Mouse (Mus musculus) T-helper 1 cell (primary cell): ENCODE measurements at regions not wholly inside any gene's neighbourhood (a gene's known extent, or its start where the extent isn't known, plus 50 kb on each side); places are given as distances from the start of the nearest gene placed in this dataset.
"Not testable (repeated sequence)": the region's sequence is repeated elsewhere in the genome, so short reads cannot be mapped to it uniquely, and the experiment has no call there.

ENCODE experiments used
- in situ Hi-C: fragments of 300-600 bp; cut with MboI, MseI; formaldehyde crosslinking; loops from one replicate; pipeline ENCODE4 v1.15.1; 2025; ENCODE audit warnings: high pct_unique_total_duplicates

GRCm38 (mm10) chr1:157048996-157049395 is 59.5 kb downstream of the Tex35 start:
- in situ Hi-C loops: no loop called here

DNA sequence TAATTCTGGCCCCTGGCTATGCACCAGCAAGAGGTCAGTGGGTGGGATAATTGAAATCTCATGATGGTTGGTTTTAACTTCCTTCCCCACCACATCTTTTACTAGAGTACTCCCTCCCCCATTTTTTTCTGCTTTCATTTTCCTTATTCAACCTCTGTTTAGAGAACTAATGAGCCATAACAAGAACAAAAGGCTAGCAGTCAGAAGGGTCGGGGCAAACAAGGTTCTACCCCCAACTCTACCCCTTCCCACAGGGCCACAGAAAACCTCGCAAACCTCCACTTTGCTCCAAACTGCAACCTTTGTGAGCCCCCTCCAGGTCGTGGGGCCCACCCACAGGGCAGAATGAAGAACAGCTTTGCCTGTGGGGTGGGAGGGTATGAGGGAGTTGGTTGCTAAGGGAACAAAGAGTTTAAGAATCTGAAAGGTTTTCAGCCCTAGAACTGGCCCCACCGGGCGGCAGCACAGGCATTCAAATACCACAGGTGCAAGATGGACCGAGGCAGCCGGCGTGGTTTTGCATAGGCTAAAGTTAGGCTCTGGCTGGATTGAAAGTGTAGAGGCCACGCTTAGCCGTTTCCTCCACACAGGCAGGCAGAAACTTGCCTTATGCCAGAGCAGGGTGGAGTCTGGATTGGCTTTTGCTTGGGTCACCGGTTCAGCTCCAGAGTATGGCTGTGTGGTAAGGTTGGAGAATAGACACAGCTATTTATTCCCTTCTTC is 60.1 kb downstream of the Tex35 start:
- in situ Hi-C loops: no loop called here

DNA sequence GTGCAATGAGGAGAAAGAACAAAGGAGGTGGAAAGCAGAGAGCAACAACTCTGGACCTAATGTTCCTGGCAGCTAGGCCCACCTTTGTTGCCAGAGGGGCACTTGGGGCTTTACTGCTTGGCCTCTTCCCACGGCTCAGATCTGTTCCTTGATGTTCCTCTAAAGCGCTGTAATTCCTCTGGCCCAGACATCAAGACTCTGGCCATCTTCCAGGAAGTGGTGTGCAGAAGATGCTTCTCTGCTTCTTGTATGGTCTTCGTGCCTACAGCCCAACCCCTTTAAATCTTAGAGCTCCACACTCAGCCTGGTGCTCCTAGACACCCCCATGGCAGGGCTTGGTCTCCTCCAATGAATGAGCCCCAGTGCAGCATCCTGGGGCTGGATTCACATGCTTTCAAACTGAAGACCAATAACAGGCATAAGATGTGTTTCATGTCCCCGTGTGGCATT is 60.7 kb downstream of the Tex35 start:
- in situ Hi-C loops: no loop called here

DNA sequence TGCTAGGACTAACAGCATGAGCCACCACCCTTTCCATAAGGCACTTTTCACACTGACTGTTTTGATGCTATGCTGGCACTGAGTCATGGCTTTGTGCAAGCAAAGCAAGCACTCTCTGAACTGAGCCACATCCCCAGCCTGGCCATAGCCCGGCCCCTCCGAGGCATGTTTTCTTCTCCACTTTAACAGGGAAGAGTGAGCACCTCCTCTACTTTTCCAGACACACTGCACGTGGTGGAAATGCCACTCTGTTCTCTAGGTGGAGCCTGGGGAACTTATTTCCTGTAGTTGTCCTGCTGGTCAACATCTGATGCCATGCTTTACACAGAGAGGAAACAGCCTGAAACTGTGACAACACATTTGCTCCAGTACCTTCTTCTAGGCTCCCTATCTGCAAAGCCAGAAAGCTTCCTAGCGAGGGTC is 61.7 kb downstream of the Tex35 start:
- in situ Hi-C loops: no loop called here

DNA sequence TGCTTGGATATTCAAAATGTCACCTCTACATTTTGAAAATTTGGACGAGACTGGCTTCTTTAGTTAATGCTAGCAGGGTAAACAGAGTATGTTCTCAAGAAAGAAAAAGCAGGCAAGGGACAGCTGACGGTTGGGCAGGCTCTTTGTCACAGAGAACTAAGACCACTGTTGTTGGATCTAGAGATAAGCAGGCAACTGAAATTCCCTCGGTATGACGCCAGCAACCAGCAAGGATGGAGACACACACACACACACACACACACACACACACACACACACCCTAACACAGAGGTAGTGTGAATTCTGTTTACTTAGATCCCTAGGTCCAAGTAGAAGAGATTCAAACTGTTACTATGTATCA is 68.7 kb downstream of the Tex35 start:
- in situ Hi-C loops: no loop called here

GRCm38 (mm10) chr1:157039016-157039835 is 69.3 kb downstream of the Tex35 start:
- in situ Hi-C loops: no loop called here

GRCm38 (mm10) chr1:157038111-157039008 is 70.1 kb downstream of the Tex35 start:
- in situ Hi-C loops: no loop called here

- in situ Hi-C loops: no loop called here
These were observed 71.1 kb downstream of the Tex35 start for GRCm38 (mm10) chr1:157037246-157037991.

DNA sequence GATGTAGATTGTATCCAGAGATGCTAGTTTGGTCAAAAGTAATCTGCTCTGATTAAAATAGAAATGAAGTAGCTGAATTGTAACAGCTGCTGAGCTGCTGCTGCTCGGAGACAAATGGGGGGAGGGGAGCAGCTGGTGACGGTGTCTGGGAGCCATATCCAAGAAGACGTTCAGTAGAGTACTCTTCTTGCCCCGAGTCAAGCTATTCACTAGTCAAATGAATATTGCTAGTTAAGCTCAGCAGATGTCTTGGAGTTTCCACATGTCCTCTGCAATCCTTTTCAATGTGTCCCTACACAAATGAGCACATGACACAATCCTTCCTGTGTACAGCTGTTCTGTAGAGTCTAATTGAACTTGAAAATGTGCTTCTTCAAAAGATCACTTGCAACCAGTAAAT is 71.7 kb downstream of the Tex35 start:
- in situ Hi-C loops: no loop called here

GRCm38 (mm10) chr1:157035221-157035620 is 73.3 kb downstream of the Tex35 start:
- in situ Hi-C loops: not testable (repeated sequence)

DNA sequence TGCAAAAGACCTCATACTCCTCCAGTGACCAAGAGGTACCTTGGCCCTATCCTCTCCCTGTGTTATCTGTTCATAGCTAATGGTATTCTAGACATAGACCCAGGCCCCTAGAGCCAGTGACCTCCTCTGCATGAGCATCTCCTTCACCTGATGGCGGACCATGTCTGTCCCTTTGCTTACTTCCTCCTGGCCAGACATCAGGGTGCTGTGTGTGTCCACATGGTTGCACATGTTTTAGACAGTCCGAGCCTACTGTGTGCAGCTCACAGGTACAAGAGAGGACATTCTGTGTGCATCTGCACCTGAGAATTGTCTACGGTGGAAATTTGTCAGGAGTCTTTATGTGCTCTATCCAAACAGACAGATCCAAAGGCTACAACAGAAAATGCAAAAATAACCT is 79.8 kb downstream of the Tex35 start:
- in situ Hi-C loops: no loop called here

GRCm38 (mm10) chr1:157027681-157028080 is 80.8 kb downstream of the Tex35 start:
- in situ Hi-C loops: no loop called here

DNA sequence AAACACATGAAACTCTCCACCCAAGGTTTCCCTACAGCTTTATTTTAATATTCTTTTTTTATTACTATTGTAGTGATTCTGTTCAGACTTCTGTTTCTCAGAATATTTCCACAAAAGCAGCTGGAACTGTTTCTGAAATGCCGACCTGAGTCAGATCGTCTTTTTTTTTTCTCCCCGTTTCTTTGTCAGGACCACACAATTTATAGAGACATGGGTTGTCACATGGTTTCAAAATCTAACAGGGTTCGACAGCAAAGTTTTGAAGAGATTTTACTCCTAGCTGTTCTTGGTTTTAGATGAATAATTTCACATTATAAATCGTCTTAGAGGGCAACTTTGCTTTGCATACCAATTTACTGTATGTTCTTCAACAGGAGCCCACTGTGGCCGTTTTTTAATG is 84.0 kb upstream of the Ralgps2 start:
- in situ Hi-C loops: no loop called here

DNA sequence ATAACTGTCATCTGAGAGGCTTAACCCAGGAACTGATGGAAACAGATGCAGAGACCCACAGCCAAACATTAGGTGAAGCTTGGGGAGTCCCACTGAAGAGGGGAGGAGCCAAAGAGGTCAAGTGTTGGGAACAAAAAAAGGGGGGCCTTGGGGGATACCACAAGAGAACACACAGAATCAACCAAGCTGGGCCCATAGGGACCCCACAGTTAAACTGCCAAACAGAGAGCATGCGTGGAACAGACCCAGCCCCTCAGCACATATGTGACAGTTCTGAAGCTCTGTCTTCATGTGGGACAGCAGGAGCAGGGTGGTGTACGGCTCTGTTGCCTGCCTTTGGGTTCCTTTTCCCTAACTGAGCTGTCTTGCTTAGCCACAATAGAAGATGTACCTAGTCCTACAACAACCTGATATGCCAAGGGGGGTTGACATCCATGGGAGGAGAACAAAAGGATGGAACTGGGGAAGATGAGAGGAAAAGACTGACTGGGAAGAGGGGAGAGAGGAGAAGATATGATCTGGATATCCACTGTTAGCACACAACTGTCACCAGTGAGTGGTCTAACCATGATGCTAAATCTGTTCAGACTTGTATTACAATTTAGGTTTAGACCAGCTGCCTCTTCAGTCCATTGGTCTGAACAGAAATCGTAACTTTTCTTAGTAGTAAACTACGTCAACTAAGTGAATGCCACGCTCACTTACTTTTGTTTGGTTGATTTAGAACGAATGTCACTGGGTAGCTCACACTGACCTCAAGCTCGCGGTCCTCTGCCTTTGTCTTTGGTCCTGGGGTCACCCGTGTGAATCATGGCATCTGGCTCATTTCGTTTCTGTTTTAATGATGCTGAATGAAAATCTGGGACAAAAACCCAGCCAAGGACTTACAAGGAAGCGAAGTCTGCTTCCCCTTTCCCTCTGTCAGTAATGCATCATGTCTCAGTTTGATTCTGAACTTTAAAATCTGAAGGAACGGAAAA is 83.3 kb upstream of the Ralgps2 start:
- in situ Hi-C loops: no loop called here

- in situ Hi-C loops: loop anchor here (10.0 kb wide), 1 partner anchor 1385 kb away; no protein-coding TSS in a partner anchor
These were observed 80.5 kb upstream of the Ralgps2 start for GRCm38 (mm10) chr1:157019892-157020291.

DNA sequence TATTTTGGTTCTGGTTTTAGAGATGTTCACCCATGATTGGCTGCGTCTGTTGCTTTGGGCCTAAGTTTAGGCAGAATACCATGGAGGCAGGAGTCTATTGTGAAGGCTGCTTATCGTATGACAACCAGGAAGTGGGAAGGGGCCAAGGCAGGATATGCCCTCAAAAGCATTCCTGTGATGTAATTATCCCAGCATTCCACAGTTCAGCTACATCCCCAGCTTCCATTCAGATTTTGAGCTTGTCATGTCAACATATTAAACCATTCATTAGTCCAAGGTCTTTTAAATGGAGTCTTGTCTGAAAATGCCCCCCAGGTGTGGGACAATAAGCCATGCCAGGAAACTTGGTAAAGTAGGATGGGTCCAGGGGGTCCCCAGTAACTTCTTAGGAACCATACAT is 79.3 kb upstream of the Ralgps2 start:
- in situ Hi-C loops: loop anchor here (10.0 kb wide), 1 partner anchor 1384 kb away; no protein-coding TSS in a partner anchor

- in situ Hi-C loops: loop anchor here (10.0 kb wide), 1 partner anchor 1383 kb away; no protein-coding TSS in a partner anchor
These were observed 78.0 kb upstream of the Ralgps2 start for GRCm38 (mm10) chr1:157017198-157017994.

DNA sequence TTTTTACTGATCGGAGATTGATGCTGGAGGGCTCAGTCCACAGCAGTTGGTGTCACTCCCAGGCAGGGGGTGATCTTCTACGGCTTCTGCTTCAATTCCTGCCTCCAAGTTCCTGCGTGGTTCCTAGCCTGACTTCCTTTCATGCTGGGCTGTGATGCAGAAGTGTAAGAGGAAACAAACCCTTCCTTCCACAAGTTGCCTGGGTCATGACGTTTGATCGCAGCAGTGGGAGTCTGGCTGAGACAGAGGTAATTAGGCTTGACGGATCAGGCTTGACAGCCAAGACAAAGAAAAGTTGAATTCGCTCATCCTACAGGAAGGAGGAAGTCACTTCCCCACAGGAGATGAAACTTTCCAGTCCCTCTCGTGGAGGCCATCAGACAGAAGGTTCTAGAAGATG is 77.2 kb upstream of the Ralgps2 start:
- in situ Hi-C loops: loop anchor here (10.0 kb wide), 1 partner anchor 1382 kb away; no protein-coding TSS in a partner anchor
